ENCODE assay signal across 9 mouse cellular contexts in the genomic region with DNA sequence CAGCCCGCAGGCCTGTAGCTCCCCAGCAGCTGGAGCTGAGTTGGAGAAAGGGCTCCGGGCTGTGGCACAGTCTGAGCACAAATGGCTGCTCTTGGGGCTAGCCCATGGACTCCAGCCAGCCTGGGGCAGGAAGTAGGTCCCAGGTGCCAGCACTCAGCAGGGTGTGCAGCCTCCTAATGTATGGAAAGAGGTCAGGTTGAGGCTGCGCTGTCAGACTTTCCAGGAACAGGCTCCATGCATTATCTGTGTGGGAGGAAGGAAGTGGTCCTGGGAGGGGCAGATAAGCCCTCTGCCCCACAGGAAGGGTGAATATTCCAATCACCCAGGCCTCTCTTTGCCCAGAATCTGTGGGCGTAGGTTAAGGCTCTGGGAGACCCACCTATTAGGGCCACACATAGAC. TPM values are rescaled to one million over a fixed set of nuclear protein-coding genes. Genes with fewer than 3 reads are reported as not detected.
DNase-seq lines count a peak whose midpoint lies in the region; ATAC-seq and TF ChIP-seq lines count a peak whose summit lies in the region.
"Had no signal": no experiment of that assay in that cellular context is flagged by ENCODE, and none has a peak within 500 bp of the region (broad histone marks: within the 10 kb centered on the region; RNA-seq: fewer than 3 reads in every experiment).

No protein-coding gene starts in this region.

- H3K27ac ChIP-seq in heart, embryonic 10.5 days, result peak overlapping the region; percentile 73
- peak overlapping the region; percentile 62 for H3K27ac ChIP-seq in lung, postnatal 0 days (ENCODE audit: low read length)
- peak overlapping the region; percentile 56; the same call in 1 of the 2 replicates for H3K27ac ChIP-seq in stomach, embryonic 14.5 days (ENCODE audit: low read length)

- WGBS in heart, embryonic 10.5 days, result 31% methylated on average over 4 of the region's 4 CpGs
- WGBS in lung, postnatal 0 days, result 50% methylated on average over 4 of the region's 4 CpGs
- WGBS in stomach, embryonic 14.5 days, result 55% methylated on average over 4 of the region's 4 CpGs

- H3K4me1 ChIP-seq in heart, embryonic 10.5 days, result peaks cover 87% of the 10 kb centered on the region
- peaks cover 18% of the 10 kb centered on the region; the same call in 1 of the 2 replicates for H3K4me1 ChIP-seq in lung, postnatal 0 days (ENCODE audit: insufficient read depth, low read depth, low read length)
- peaks cover 25% of the 10 kb centered on the region; the same call in 1 of the 2 replicates for H3K4me1 ChIP-seq in stomach, embryonic 14.5 days (ENCODE audit: control insufficient read depth, insufficient read depth, low read length)

- H3K4me3 ChIP-seq in heart, embryonic 10.5 days, result no peak overlapping the region
- no peak overlapping the region for H3K4me3 ChIP-seq in lung, postnatal 0 days (ENCODE audit: low read depth, low read length)
- no peak overlapping the region for H3K4me3 ChIP-seq in stomach, embryonic 14.5 days (ENCODE audit: low read depth, low read length)

- H3K27me3 ChIP-seq in heart, embryonic 10.5 days (ENCODE audit: insufficient read depth, poor library complexity, severe bottlenecking), result no peaks in the 10 kb centered on the region
- no peaks in the 10 kb centered on the region for H3K27me3 ChIP-seq in lung, postnatal 0 days (replicated peaks; ENCODE audit: insufficient read depth, low read length)
- no peaks in the 10 kb centered on the region for H3K27me3 ChIP-seq in stomach, embryonic 14.5 days (ENCODE audit: control insufficient read depth, insufficient read depth, low read length)

- peak; percentile 46 for ATAC-seq in lung, postnatal 0 days
- 0 out of 2 replicates have a peak, but pooled peaks have one; percentile 30 for ATAC-seq in stomach, embryonic 14.5 days (ENCODE audit: insufficient number of reproducible peaks, insufficient read depth, low FRiP score, low read depth)

- peak; percentile 88 for TF ChIP-seq EP300 in lung, postnatal 0 days (IDR thresholded peaks at IDR 0.05)

- no peak overlapping the region for H3K4me2 ChIP-seq in lung, postnatal 0 days (replicated peaks; ENCODE audit: low read depth, low read length)
- no peak overlapping the region for H3K4me2 ChIP-seq in stomach, embryonic 14.5 days (replicated peaks; ENCODE audit: low read depth, low read length)

- no peak for TF ChIP-seq CTCF in lung, postnatal 0 days (IDR thresholded peaks at IDR 0.05)

- DNase-seq in heart, embryonic 10.5 days (ENCODE audit: low spot score), result no peak
- no peak for DNase-seq in heart, postnatal 4 days
- peak; percentile 49 for DNase-seq in lung, postnatal 0 days (ENCODE audit: low spot score)
- DNase-seq in lung, adult 18-20 months, result no peak
- DNase-seq in kidney, postnatal 4 days, result peak; percentile 33 to 60
- no peak for DNase-seq in adrenal gland, postnatal 10 days
- no peak for DNase-seq in frontal cortex, adult 2 months (ENCODE audit: extremely low spot score in 1 of 2, low spot score in 1 of 2)
- DNase-seq: thymus, adult 2 months had no signal

- H3K36me3 ChIP-seq in heart, embryonic 10.5 days, result no peaks in the 10 kb centered on the region
- H3K36me3 ChIP-seq in lung, postnatal 0 days (ENCODE audit: insufficient read depth, low read length), result no peaks in the 10 kb centered on the region
- no peaks in the 10 kb centered on the region for H3K36me3 ChIP-seq in stomach, embryonic 14.5 days (ENCODE audit: control insufficient read depth, insufficient read depth, low read length)

- no peak overlapping the region for H3K9ac ChIP-seq in lung, postnatal 0 days (replicated peaks; ENCODE audit: low read depth)
- H3K9ac ChIP-seq in stomach, embryonic 14.5 days (replicated peaks; ENCODE audit: low read depth, low read length), result no peak overlapping the region; the same call in 1 of the 2 replicates

- H3K9me3 ChIP-seq in heart, embryonic 10.5 days, result no peaks in the 10 kb centered on the region
- H3K9me3 ChIP-seq in lung, postnatal 0 days (ENCODE audit: low read length), result no peaks in the 10 kb centered on the region
- no peaks in the 10 kb centered on the region for H3K9me3 ChIP-seq in stomach, embryonic 14.5 days (ENCODE audit: control insufficient read depth, low read depth, low read length)

RNA-seq across cellular contexts. Expression of gene Pofut2, which starts 43.4 kb away (rescaled TPM):
- 119 and 137 TPM in 2 replicates for polyA plus RNA-seq in heart, embryonic 10.5 days (2016; fragmentation: Nextera tagmentation; extraction: Ambion mirVana)
- total RNA-seq in heart, postnatal 4 days (2021), result 10 to 100 TPM; 69.1 to 71.0 TPM
- polyA plus RNA-seq in lung, postnatal 0 days (2015; fragmentation: Nextera tagmentation; extraction: Ambion mirVana), result 84.2 and 84.4 TPM in 2 replicates
- polyA plus RNA-seq in stomach, embryonic 14.5 days (2014; fragmentation: Nextera tagmentation; extraction: Ambion mirVana), result 119 and 129 TPM in 2 replicates
- 10 to 100 TPM; 66.2 to 68.2 TPM for total RNA-seq in adrenal gland, postnatal 10 days (2021)
- polyA plus RNA-seq in frontal cortex, adult 2 months (2012; rRNA removed), result 30.3 and 32.8 TPM in 2 replicates

RNA-seq across cellular contexts. Expression of gene Col18a1, which starts 49.3 kb away (rescaled TPM):
- 232 and 318 TPM in 2 replicates for polyA plus RNA-seq in heart, embryonic 10.5 days (2016; fragmentation: Nextera tagmentation; extraction: Ambion mirVana)
- total RNA-seq in heart, postnatal 4 days (2021), result 10 to 100 TPM; 70.4 to 74.9 TPM
- polyA plus RNA-seq in lung, postnatal 0 days (2015; fragmentation: Nextera tagmentation; extraction: Ambion mirVana), result 30.0 and 33.2 TPM in 2 replicates
- polyA plus RNA-seq in stomach, embryonic 14.5 days (2014; fragmentation: Nextera tagmentation; extraction: Ambion mirVana), result 49.8 and 56.3 TPM in 2 replicates
- 100 to 1,000 TPM in 1 of 2 experiments, 10 to 100 TPM in 1; 85.2 to 159 TPM for total RNA-seq in adrenal gland, postnatal 10 days (2021)
- polyA plus RNA-seq in frontal cortex, adult 2 months (2012; rRNA removed), result 3.4 and 3.8 TPM in 2 replicates

Comparison
In these comparisons a context has a peak if more than half of its experiments do, and no peak if none do; other contexts are left out.
1. DNase-seq: peak in lung, postnatal 0 days (single experiment) and kidney, postnatal 4 days (2 of 2); none in heart, embryonic 10.5 days (single experiment), heart, postnatal 4 days (single experiment), lung, adult 18-20 months (0 of 2), adrenal gland, postnatal 10 days (single experiment) and frontal cortex, adult 2 months (0 of 2).
2. Peak in every context shown above with its lines, with median percentiles within 50 percentile points of each other: H3K27ac ChIP-seq.